Mouse (Mus musculus) layer of hippocampus, adult 11-12 months (tissue): ENCODE measurements around the gene Cox20.
A peak's percentile ranks its signal among the peaks of the same experiment; 100 is the strongest.

Experiments used
- DNase-seq: peaks from one replicate; pipeline ENCODE4 v3.0.0; 2022; ENCODE audit warnings: low spot score

The Cox20 gene

DNA sequence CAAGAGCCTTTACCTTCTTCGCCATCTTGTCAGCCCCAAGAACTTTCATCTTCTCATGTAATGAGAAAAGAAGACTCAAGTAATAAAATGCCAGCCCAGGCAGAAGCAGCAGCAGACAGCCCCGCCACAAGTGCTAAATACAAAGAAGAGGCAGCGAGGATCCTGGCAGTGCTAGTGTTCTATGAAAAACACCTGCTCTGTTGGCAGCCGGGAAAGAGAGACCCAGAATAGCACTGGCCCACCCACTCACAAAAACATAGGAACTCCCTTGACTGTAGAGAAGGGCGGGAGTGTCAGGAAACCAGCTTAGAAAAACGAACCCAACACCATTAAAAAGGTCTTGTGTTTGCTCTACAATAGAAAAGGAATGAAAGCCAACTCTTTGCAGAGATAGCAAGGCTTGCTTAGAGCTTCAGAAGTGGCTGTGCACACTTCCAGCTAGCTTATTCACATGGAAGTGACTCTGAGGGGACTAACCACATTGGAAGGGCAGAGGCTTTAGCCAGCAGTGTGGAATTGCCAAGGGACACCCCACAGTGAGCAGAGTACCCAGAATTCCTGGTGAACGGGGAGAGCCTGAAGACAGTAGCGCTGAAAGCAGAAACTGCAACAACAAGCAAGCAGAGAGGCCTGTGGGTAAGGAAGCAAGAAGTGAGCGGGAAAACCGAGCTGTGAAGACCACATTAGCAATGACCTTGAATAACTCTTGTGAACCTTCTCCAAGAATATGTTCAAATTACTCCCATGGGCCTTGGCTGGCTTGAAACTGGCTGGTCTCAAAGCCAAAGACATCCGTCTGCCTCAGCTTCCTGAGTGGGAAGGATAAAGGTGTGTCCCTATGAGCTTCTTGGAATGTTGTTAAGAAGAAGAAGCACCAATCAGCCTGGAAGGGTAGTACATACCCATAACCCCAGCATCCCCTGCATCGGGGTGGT is 39.1 kb downstream of the Cox20 start:
- peak; percentile 77 for DNase-seq

- DNase-seq, result no peak
Measured at GRCm38 (mm10) chr1:178360264-178360663, 41.3 kb downstream of the Cox20 start.

DNA sequence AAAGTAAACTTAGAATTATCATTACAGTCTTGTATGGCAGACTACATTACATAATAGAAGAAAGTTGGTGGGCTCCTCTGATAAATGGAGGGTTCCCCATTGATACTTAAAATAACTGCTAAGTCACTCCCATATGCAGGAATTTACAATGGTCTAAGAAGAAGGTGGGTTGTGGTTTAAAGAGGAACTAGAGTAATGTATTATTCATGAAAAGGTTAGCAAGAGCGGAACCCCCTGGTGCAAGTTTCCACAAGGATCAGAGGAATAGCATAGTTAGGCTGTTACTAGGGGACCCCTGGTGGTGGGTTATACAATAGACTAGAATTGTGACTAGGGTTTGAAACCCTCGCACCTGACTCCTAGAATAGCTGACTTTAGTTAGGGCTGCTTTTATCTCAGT is 41.8 kb downstream of the Cox20 start:
- DNase-seq, result no peak

DNA sequence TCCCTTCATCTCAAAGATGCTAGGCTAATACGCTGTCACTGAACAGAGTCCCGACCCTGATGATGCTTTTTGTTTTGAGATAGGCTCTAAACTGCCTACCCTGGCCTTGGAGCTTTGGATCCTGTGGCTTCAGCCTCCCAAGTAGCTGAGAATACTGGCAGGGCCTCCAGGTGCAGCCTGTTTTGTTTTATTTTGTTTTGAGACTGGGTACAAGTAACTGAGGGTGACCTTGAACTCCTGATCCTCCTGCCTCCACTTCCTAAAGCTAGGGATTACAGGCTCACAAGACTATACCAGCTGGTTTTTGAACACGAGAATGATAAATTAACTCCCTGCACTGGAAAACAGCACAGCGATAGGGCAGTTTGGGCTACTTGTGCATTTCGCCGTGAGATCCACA is 46.2 kb downstream of the Cox20 start:
- no peak for DNase-seq

DNA sequence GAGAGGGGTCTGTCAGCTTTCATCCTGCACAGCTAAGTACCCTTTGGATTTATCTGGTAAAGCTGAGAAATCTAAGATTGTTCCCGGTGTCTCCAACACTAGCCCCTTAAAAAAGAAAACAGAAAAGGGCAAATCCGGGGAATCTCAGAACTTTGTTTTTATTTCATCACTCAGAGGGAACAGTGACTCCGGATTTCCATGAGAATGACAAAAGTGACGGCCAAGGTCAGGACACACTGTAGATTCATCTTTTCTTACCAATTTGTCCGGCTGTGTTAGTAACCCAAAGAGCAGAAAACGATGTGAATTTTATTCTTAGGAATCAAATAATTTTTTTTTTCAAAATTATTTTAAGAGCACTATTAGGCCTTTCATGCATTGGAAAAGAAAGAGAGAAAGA is 49.2 kb downstream of the Cox20 start:
- no peak for DNase-seq

GRCm38 (mm10) chr1:178368548-178369271 is 49.8 kb downstream of the Cox20 start:
- DNase-seq, result peak; percentile 96

- peak; percentile 45 for DNase-seq
Measured at GRCm38 (mm10) chr1:178369272-178369651, 50.3 kb downstream of the Cox20 start.
